Mouse (Mus musculus) CD4-positive, CD25-positive, alpha-beta regulatory T cell, adult 2 months (primary cell): ENCODE results near the gene Cox16.
"Not testable (repeated sequence)": the region's sequence is repeated elsewhere in the genome, so short reads cannot be mapped to it uniquely, and the experiment has no call there.

ENCODE experiments used
- DNase-seq: peaks from one replicate; pipeline ENCODE4 v3.0.0-alpha.2; 2012; ENCODE audit warnings: low read depth, low spot score

Gene Cox16

GRCm38 (mm10) chr12:81484727-81485191 lies at the start of gene Cox16:
TSS of gene Cox16 (minus strand) at chr12:81485127.
- DNase-seq, result peak; percentile 91

GRCm38 (mm10) chr12:81533029-81533419 lies 48.1 kb upstream of the Cox16 start:
- peak; percentile 31 for DNase-seq

- DNase-seq, result peak; percentile 81
Measured at GRCm38 (mm10) chr12:81532316-81533028, 47.5 kb upstream of the Cox16 start, which contains the start of the genes Gm20498 and Synj2bp. TSS of gene Gm20498 (minus strand) at chr12:81532905. TSS of gene Synj2bp (minus strand) at chr12:81532911.

GRCm38 (mm10) chr12:81530587-81530986 lies 45.7 kb upstream of the Cox16 start:
- peak; percentile 13 for DNase-seq

GRCm38 (mm10) chr12:81496906-81497305 lies 12.0 kb upstream of the Cox16 start:
- not testable (repeated sequence) for DNase-seq

GRCm38 (mm10) chr12:81490491-81490890 lies 5.6 kb upstream of the Cox16 start:
- DNase-seq, result no peak

GRCm38 (mm10) chr12:81485311-81485710 lies 384 bp upstream of the Cox16 start:
- no peak for DNase-seq

- DNase-seq, result peak; percentile 5
Measured at GRCm38 (mm10) chr12:81484212-81484611, 715 bp downstream of the Cox16 start.

GRCm38 (mm10) chr12:81483656-81484055 lies 1.3 kb downstream of the Cox16 start:
- peak; percentile 44 for DNase-seq

GRCm38 (mm10) chr12:81459051-81459450 lies 25.9 kb downstream of the Cox16 start:
- DNase-seq, result not testable (repeated sequence)

- DNase-seq, result not testable (repeated sequence)
Measured at GRCm38 (mm10) chr12:81438985-81439384, 45.9 kb downstream of the Cox16 start.

- not testable (repeated sequence) for DNase-seq
Measured at GRCm38 (mm10) chr12:81434778-81435177, 50.1 kb downstream of the Cox16 start.

- DNase-seq, result no peak
Measured at GRCm38 (mm10) chr12:81421846-81422245, 63.1 kb downstream of the Cox16 start, which contains the start of gene Adam4. TSS of gene Adam4 (minus strand) at chr12:81421946.

- DNase-seq, result no peak
Measured at GRCm38 (mm10) chr12:81413211-81413610, 71.7 kb downstream of the Cox16 start.

GRCm38 (mm10) chr12:81408966-81409365 lies 76.0 kb downstream of the Cox16 start:
- DNase-seq, result no peak

GRCm38 (mm10) chr12:81402187-81402586 lies 82.7 kb downstream of the Cox16 start:
- peak; percentile 55 for DNase-seq

- not testable (repeated sequence) for DNase-seq
Measured at GRCm38 (mm10) chr12:81379364-81379763, 105.6 kb downstream of the Cox16 start, which contains the start of gene Gm4787. TSS of gene Gm4787 (minus strand) at chr12:81379464.

GRCm38 (mm10) chr12:81333841-81334240 lies 151.1 kb downstream of the Cox16 start:
- DNase-seq, result no peak

GRCm38 (mm10) chr12:81332875-81333421 lies 152.0 kb downstream of the Cox16 start, which contains the start of gene Slc8a3:
TSS of gene Slc8a3 (minus strand) at chr12:81333180.
- DNase-seq, result no peak

- no peak for DNase-seq
Measured at GRCm38 (mm10) chr12:81331937-81332874, 152.7 kb downstream of the Cox16 start.

- no peak for DNase-seq
Measured at GRCm38 (mm10) chr12:81331046-81331638, 153.8 kb downstream of the Cox16 start.
